Mouse (Mus musculus): ENCODE data around the gene Fbxw21. TPM values are rescaled to one million over a fixed set of nuclear protein-coding genes. Genes with fewer than 3 reads are reported as not detected.

Gene Fbxw21
- polyA plus RNA-seq, 1 experiment from 2014 or later: not detected

Other genes starting within 250 kb of the Fbxw21 start
- gene Tmem89, start 247.4 kb downstream of the Fbxw21 start, polyA plus RNA-seq (2015; fragmentation: Nextera tagmentation; extraction: Ambion mirVana): 0.25 TPM in 1 of 2 replicates, not detected in the other
- gene Uqcrc1, start 225.4 kb downstream of the Fbxw21 start, polyA plus RNA-seq (2015; fragmentation: Nextera tagmentation; extraction: Ambion mirVana): 361 and 379 TPM in 2 replicates
- 1.2 and 1.6 TPM in 2 replicates for gene Col7a1, start 208.5 kb downstream of the Fbxw21 start, polyA plus RNA-seq (2015; fragmentation: Nextera tagmentation; extraction: Ambion mirVana)
- gene Ucn2, start 176.0 kb downstream of the Fbxw21 start, polyA plus RNA-seq (2015; fragmentation: Nextera tagmentation; extraction: Ambion mirVana): not detected in 2 replicates
- 14.5 and 16.8 TPM in 2 replicates for gene Pfkfb4, start 170.3 kb downstream of the Fbxw21 start, polyA plus RNA-seq (2015; fragmentation: Nextera tagmentation; extraction: Ambion mirVana)
- gene Shisa5, start 123.5 kb downstream of the Fbxw21 start, polyA plus RNA-seq (2015; fragmentation: Nextera tagmentation; extraction: Ambion mirVana): 33.6 and 35.1 TPM in 2 replicates
- gene Trex1, start 102.3 kb downstream of the Fbxw21 start, polyA plus RNA-seq (2015; fragmentation: Nextera tagmentation; extraction: Ambion mirVana): 9.3 and 13.0 TPM in 2 replicates
- 31.4 and 31.5 TPM in 2 replicates for gene Atrip, start 87.9 kb downstream of the Fbxw21 start, polyA plus RNA-seq (2015; fragmentation: Nextera tagmentation; extraction: Ambion mirVana)
- 17.9 and 18.9 TPM in 2 replicates for gene Ccdc51, start 79.5 kb downstream of the Fbxw21 start, polyA plus RNA-seq (2015; fragmentation: Nextera tagmentation; extraction: Ambion mirVana)
- 693 and 750 TPM in 2 replicates for gene Tma7, start 79.5 kb downstream of the Fbxw21 start, polyA plus RNA-seq (2015; fragmentation: Nextera tagmentation; extraction: Ambion mirVana)
- 22.4 and 27.7 TPM in 2 replicates for gene Plxnb1, start 66.7 kb downstream of the Fbxw21 start, polyA plus RNA-seq (2015; fragmentation: Nextera tagmentation; extraction: Ambion mirVana)
- not detected in 2 replicates for gene Fbxw13, start 33.9 kb upstream of the Fbxw21 start, polyA plus RNA-seq (2015; fragmentation: Nextera tagmentation; extraction: Ambion mirVana)
- not detected in 2 replicates for gene Fbxw20, start 72.7 kb upstream of the Fbxw21 start, polyA plus RNA-seq (2015; fragmentation: Nextera tagmentation; extraction: Ambion mirVana)
- gene Fbxw14, start 125.6 kb upstream of the Fbxw21 start, polyA plus RNA-seq (2015; fragmentation: Nextera tagmentation; extraction: Ambion mirVana): not detected in 2 replicates
- gene Fbxw28, start 177.6 kb upstream of the Fbxw21 start, polyA plus RNA-seq (2015; fragmentation: Nextera tagmentation; extraction: Ambion mirVana): not detected in 2 replicates
- not detected in 2 replicates for gene Fbxw22, start 242.3 kb upstream of the Fbxw21 start, polyA plus RNA-seq (2015; fragmentation: Nextera tagmentation; extraction: Ambion mirVana)